Mouse (Mus musculus) neural tube, embryonic 15.5 days (tissue): ENCODE measurements around the gene Slc6a8. TPM values are rescaled to one million over a fixed set of nuclear protein-coding genes. Genes with fewer than 3 reads are reported as not detected.

Experiments used
- ATAC-seq: fragments of 200-750 bp; cut with Nextera tagmentation; 2 replicates; pipeline ENCODE4 v1.8.0; 2017; ENCODE audit warnings: mild to moderate bottlenecking, moderate TSS enrichment, moderate library complexity; ENCODE audit not compliant: low FRiP score
- H3K27ac ChIP-seq: fragments of 300-500 bp; sonication (generic); replicated peaks from 2 replicates; pipeline ENCODE4 v1.5.1; 2015; ENCODE audit warnings: mild to moderate bottlenecking, inconsistent platforms
- H3K27me3 ChIP-seq: fragments of 300-500 bp; sonication (generic); replicated peaks from 2 replicates; pipeline ENCODE4 v1.6.1; 2015; ENCODE audit warnings: inconsistent platforms
- H3K36me3 ChIP-seq: fragments of 300-500 bp; sonication (generic); 2 replicates; pipeline ENCODE4 v1.6.1; 2015; ENCODE audit warnings: inconsistent platforms
- H3K4me1 ChIP-seq: fragments of 300-500 bp; sonication (generic); 2 replicates; pipeline ENCODE4 v1.6.1; 2015; ENCODE audit warnings: inconsistent platforms
- H3K4me2 ChIP-seq: fragments of 300-500 bp; sonication (generic); 2 replicates; pipeline ENCODE4 v1.6.1; 2015; ENCODE audit warnings: inconsistent platforms, mild to moderate bottlenecking, moderate library complexity
- H3K4me3 ChIP-seq: fragments of 300-500 bp; sonication (generic); replicated peaks from 2 replicates; pipeline ENCODE4 v1.5.1; 2015; ENCODE audit warnings: mild to moderate bottlenecking, inconsistent platforms
- H3K9ac ChIP-seq: fragments of 300-500 bp; sonication (generic); replicated peaks from 2 replicates; pipeline ENCODE4 v1.6.1; 2015; ENCODE audit warnings: mild to moderate bottlenecking, inconsistent platforms
- H3K9me3 ChIP-seq: fragments of 300-500 bp; sonication (generic); replicated peaks from 2 replicates; pipeline ENCODE4 v1.6.1; 2016; ENCODE audit warnings: inconsistent platforms
- WGBS: fragments of 180-500 bp; shearing (Covaris S2); methylation state at CpG from one replicate; pipeline ENCODE4 v1.1.7; 2015; ENCODE audit warnings: mixed read lengths; 5-methylcytosine and 5-hydroxymethylcytosine counted together
- polyA plus RNA-seq: library from polyadenylated mRNA; unstranded; fragments of >200 nt; fragmentation: Nextera tagmentation; extraction: Ambion mirVana; gene quantifications from 2 replicates; pipeline ENCODE4 v1.2.1, GENCODE M21; 2015

The Slc6a8 gene
- 8.2 TPM in 2 replicates for polyA plus RNA-seq

GRCm38 (mm10) chrX:73672879-73673618, at the start of gene Slc6a8:
Slc6a8 (plus strand) TSS chrX:73673150.
- H3K4me1 ChIP-seq = peaks cover 16% of the 10 kb centered on the region
- H3K9ac ChIP-seq = peak within 1 kb of the TSS; percentile 70
- H3K4me2 ChIP-seq = peak within 1 kb of the TSS; percentile 66
- ATAC-seq = peak; percentile 83
- WGBS = 19% methylated on average over 47 of the region's 72 CpGs
- no peaks in the 10 kb centered on the region for H3K27me3 ChIP-seq
- peak within 1 kb of the TSS; percentile 74 for H3K27ac ChIP-seq
- no peaks in the 10 kb centered on the region for H3K36me3 ChIP-seq
- H3K4me3 ChIP-seq = peak within 1 kb of the TSS; percentile 57
- H3K9me3 ChIP-seq = no peaks in the 10 kb centered on the region

- Histone ChIP-seq H3K36me3 (no peaks in the 10 kb centered on the region), H3K4me1 (no peaks in the 10 kb centered on the region), H3K9me3 (no peaks in the 10 kb centered on the region), H3K27me3 (no peaks in the 10 kb centered on the region), H3K9ac (no peak overlapping the region), H3K27ac (no peak overlapping the region), H3K4me3 (no peak overlapping the region), H3K4me2 (no peak overlapping the region)
- no peak for ATAC-seq
These were observed 46.0 kb upstream of the Slc6a8 start for GRCm38 (mm10) chrX:73626981-73627380.

- Histone ChIP-seq H3K27me3 (peaks cover 62% of the 10 kb centered on the region), H3K4me2 (peak overlapping the region; percentile 48), H3K36me3 (no peaks in the 10 kb centered on the region), H3K9ac (no peak overlapping the region), H3K4me3 (peak overlapping the region; percentile 21; the same call in 1 of the 2 replicates), H3K4me1 (peaks cover 17% of the 10 kb centered on the region), H3K9me3 (no peaks in the 10 kb centered on the region), H3K27ac (no peak overlapping the region)
- no peak for ATAC-seq
- 16% methylated on average over 13 of the region's 19 CpGs for WGBS
These were observed 37.5 kb upstream of the Slc6a8 start for GRCm38 (mm10) chrX:73635425-73635824.

- Histone ChIP-seq H3K9ac (peak overlapping the region; percentile 20; the same call in 1 of the 2 replicates), H3K4me2 (peak overlapping the region; percentile 77), H3K27ac (no peak overlapping the region), H3K4me1 (peaks cover 17% of the 10 kb centered on the region), H3K27me3 (peaks cover 70% of the 10 kb centered on the region), H3K36me3 (no peaks in the 10 kb centered on the region), H3K4me3 (peak overlapping the region; percentile 38), H3K9me3 (no peaks in the 10 kb centered on the region)
- ATAC-seq = no peak
- WGBS = 22% methylated on average over 19 of the region's 19 CpGs
These were observed 35.5 kb upstream of the Slc6a8 start for GRCm38 (mm10) chrX:73637415-73637814.

- Histone ChIP-seq H3K4me1 (peaks cover 17% of the 10 kb centered on the region), H3K27me3 (peaks cover 66% of the 10 kb centered on the region), H3K4me3 (peak within 1 kb of the TSS; percentile 32), H3K9me3 (no peaks in the 10 kb centered on the region), H3K9ac (no peak within 1 kb of the TSS), H3K27ac (no peak within 1 kb of the TSS), H3K36me3 (no peaks in the 10 kb centered on the region), H3K4me2 (peak within 1 kb of the TSS; percentile 58)
- 38% methylated on average over 28 of the region's 28 CpGs for WGBS
- peak; percentile 75 for ATAC-seq
These were observed 33.7 kb upstream of the Slc6a8 start, which contains the start of gene Dusp9 for GRCm38 (mm10) chrX:73639255-73639675. Dusp9 (plus strand) TSS chrX:73639419.

- H3K36me3 ChIP-seq = no peaks in the 10 kb centered on the region
- WGBS = 25% methylated on average over 39 of the region's 41 CpGs
- H3K27me3 ChIP-seq = peaks cover 58% of the 10 kb centered on the region
- peak overlapping the region; percentile 32 for H3K4me3 ChIP-seq
- no peaks in the 10 kb centered on the region for H3K9me3 ChIP-seq
- H3K27ac ChIP-seq = no peak overlapping the region
- H3K4me1 ChIP-seq = peaks cover 17% of the 10 kb centered on the region
- no peak overlapping the region for H3K9ac ChIP-seq
- no peak for ATAC-seq
- peak overlapping the region; percentile 58 for H3K4me2 ChIP-seq
These were observed 33.0 kb upstream of the Slc6a8 start for GRCm38 (mm10) chrX:73639901-73640469.

- H3K4me2 ChIP-seq = no peak overlapping the region
- no peak overlapping the region for H3K9ac ChIP-seq
- no peak overlapping the region for H3K4me3 ChIP-seq
- no peaks in the 10 kb centered on the region for H3K36me3 ChIP-seq
- H3K4me1 ChIP-seq = no peaks in the 10 kb centered on the region
- peaks cover 12% of the 10 kb centered on the region for H3K27me3 ChIP-seq
- 43% methylated on average over 4 of the region's 4 CpGs for WGBS
- H3K27ac ChIP-seq = no peak overlapping the region
- ATAC-seq = no peak
- no peaks in the 10 kb centered on the region for H3K9me3 ChIP-seq
These were observed 27.8 kb upstream of the Slc6a8 start for GRCm38 (mm10) chrX:73645121-73645520.

- H3K4me3 ChIP-seq = no peak overlapping the region
- H3K4me2 ChIP-seq = no peak overlapping the region
- no peaks in the 10 kb centered on the region for H3K36me3 ChIP-seq
- no peak overlapping the region for H3K9ac ChIP-seq
- no peak for ATAC-seq
- 81% methylated on average over 3 of the region's 3 CpGs for WGBS
- no peaks in the 10 kb centered on the region for H3K9me3 ChIP-seq
- no peaks in the 10 kb centered on the region for H3K27me3 ChIP-seq
- H3K27ac ChIP-seq = no peak overlapping the region
- no peaks in the 10 kb centered on the region for H3K4me1 ChIP-seq
These were observed 22.1 kb upstream of the Slc6a8 start for GRCm38 (mm10) chrX:73650869-73651268.

- no peaks in the 10 kb centered on the region for H3K9me3 ChIP-seq
- ATAC-seq = no peak
- 85% methylated on average over 6 of the region's 6 CpGs for WGBS
These were observed 19.6 kb upstream of the Slc6a8 start for GRCm38 (mm10) chrX:73653392-73653791.

GRCm38 (mm10) chrX:73654177-73654576, 18.8 kb upstream of the Slc6a8 start:
- Histone ChIP-seq H3K9me3 (no peaks in the 10 kb centered on the region), H3K9ac (no peak overlapping the region), H3K27ac (no peak overlapping the region), H3K4me3 (no peak overlapping the region), H3K4me2 (no peak overlapping the region), H3K4me1 (peaks cover 12% of the 10 kb centered on the region), H3K36me3 (no peaks in the 10 kb centered on the region), H3K27me3 (no peaks in the 10 kb centered on the region)
- 0 out of 2 replicates have a peak, but pooled peaks have one; percentile 43 for ATAC-seq
- 16% methylated on average over 6 of the region's 6 CpGs for WGBS

More at GRCm38 (mm10) chrX:73653392-73653791, 19.6 kb upstream of the Slc6a8 start:
- Histone ChIP-seq H3K4me3 (no peak overlapping the region), H3K9ac (no peak overlapping the region), H3K27ac (no peak overlapping the region), H3K36me3 (no peaks in the 10 kb centered on the region), H3K4me1 (peaks cover 9% of the 10 kb centered on the region), H3K27me3 (no peaks in the 10 kb centered on the region), H3K4me2 (no peak overlapping the region)

- Histone ChIP-seq H3K9me3 (no peaks in the 10 kb centered on the region), H3K4me2 (no peak overlapping the region), H3K9ac (no peak overlapping the region), H3K4me1 (peaks cover 17% of the 10 kb centered on the region), H3K4me3 (no peak overlapping the region), H3K27me3 (no peaks in the 10 kb centered on the region), H3K27ac (no peak overlapping the region), H3K36me3 (no peaks in the 10 kb centered on the region)
- WGBS = 69% methylated on average over 3 of the region's 3 CpGs
- no peak for ATAC-seq
These were observed 17.4 kb upstream of the Slc6a8 start for GRCm38 (mm10) chrX:73655529-73655928.

GRCm38 (mm10) chrX:73658391-73658790, 14.6 kb upstream of the Slc6a8 start:
- Histone ChIP-seq H3K27me3 (no peaks in the 10 kb centered on the region), H3K4me3 (peak overlapping the region; percentile 49), H3K4me2 (peak overlapping the region; percentile 58), H3K36me3 (no peaks in the 10 kb centered on the region), H3K9me3 (no peaks in the 10 kb centered on the region), H3K4me1 (peaks cover 19% of the 10 kb centered on the region), H3K27ac (no peak overlapping the region), H3K9ac (peak overlapping the region; percentile 49)
- ATAC-seq = no peak
- WGBS = 36% methylated on average over 7 of the region's 7 CpGs
